Mouse (Mus musculus): ENCODE data around the gene Dact1. TPM values are rescaled to one million over a fixed set of nuclear protein-coding genes. Genes with fewer than 3 reads are reported as not detected.

The Dact1 gene
- polyA plus RNA-seq, 1 experiment from 2014 or later, result 24.7 TPM

Other genes with a start within 250 kb of the Dact1 start
- not detected in 2 replicates for gene Tomm20l, start 198.5 kb upstream of the Dact1 start, polyA plus RNA-seq (2016; fragmentation: Nextera tagmentation; extraction: Ambion mirVana)
- 73.0 and 82.1 TPM in 2 replicates for gene Timm9, start 173.2 kb upstream of the Dact1 start, polyA plus RNA-seq (2016; fragmentation: Nextera tagmentation; extraction: Ambion mirVana)
- 21.5 and 23.7 TPM in 2 replicates for gene 2700049A03Rik, start 173.0 kb upstream of the Dact1 start, polyA plus RNA-seq (2016; fragmentation: Nextera tagmentation; extraction: Ambion mirVana)

Measured in forebrain, embryonic 12.5 days (tissue).